Mouse (Mus musculus): ENCODE measurements at regions not wholly inside any gene's neighbourhood (a gene's known extent, or its start where the extent isn't known, plus 50 kb on each side); places are given as distances from the start of the nearest gene placed in this dataset.
A peak's percentile ranks its signal among the peaks of the same experiment; 100 is the strongest.
"Not testable (repeated sequence)": the region's sequence is repeated elsewhere in the genome, so short reads cannot be mapped to it uniquely, and the experiment has no call there.

DNA sequence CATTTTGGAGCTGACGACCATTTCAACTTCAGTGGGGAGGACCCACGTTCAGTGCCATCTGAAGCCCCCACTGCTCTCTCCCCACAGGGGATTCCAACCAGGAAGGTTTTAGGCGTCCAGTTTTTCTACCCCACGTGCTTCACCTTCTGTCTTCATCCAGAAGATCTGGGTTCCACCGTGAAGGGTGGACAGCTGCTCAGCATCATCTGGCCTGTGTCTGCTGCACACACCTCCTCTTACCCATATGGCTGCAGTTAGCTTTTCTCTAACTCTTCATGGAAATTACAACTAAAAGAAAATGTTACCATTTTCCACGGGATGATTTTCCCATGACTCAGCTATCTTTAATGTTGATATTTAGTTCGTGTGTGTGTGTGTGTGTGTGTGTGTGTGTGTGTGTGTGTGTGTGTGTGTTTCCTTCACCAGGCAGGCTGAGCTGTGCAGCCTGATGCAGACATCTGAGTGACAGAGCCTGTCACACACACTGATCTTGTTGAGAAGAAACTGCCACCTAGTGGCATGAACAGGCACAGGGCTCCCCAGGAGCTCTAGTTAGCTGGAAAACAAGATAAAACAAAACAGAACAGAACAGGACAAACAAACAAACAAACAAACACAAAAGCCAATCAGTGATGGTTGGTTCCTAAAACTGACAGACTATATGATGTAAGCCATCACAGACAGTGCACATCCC lies 107.5 kb upstream of the Rasgrp1 start:
- peak in 1 of 2 experiments; percentile 36 for DNase-seq (ENCODE audit: low spot score in 2 of 2)

DNA sequence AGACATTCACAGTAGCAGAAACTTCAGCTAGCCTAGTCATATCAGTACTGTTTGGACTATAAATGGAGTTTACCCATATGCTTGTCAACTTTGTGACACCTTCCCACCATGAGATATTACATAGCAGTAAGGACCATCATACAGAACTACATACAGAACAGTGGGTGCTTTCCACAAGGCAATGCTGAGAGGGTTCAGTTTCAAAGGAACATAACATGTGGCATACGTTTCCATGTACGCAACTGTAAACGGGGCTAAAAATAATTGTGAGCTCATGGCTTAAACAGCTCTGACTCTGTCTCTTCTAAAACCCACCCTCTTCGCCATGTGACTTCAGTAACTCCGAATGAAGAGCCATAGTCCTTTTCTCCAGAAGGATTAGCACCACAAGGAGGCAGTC lies 109.0 kb upstream of the Rasgrp1 start:
- no peak for DNase-seq (ENCODE audit: low spot score in 2 of 2)

DNA sequence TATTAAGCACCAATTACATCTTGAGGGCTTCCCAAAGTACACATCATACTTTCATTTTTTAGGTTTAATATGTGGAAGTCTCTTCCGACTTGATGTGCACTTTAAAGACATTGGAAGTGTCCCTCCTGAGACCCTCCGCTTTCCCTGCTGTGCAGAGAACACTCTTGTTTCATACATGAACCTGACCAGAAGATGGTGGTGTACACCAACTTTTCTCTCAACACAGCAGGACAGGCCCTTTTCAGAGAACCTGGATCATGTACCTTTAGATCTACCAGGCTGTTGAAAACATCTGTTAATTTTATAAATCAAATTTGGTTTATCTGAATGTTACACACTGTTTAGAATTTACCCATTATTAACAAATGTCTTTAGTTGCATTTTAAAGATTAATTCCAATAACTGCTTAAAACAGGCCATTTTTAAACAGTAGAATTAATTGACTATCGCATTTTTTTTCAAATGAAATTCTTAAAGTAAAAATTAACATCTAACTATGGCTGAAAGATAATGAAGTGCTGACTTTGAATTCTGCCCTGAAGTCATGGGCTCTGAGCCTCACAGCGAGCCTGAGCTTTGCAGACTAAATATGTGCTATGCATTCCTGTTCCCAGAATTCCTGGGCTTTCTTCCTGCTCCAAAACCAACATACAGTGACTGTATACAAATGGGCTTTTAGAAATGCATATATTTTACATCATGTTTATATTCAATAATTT lies 112.4 kb upstream of the Rasgrp1 start:
- no peak for DNase-seq (ENCODE audit: low spot score in 2 of 2)

GRCm38 (mm10) chr2:117455740-117456455 lies 113.1 kb upstream of the Rasgrp1 start:
- no peak for DNase-seq (ENCODE audit: low spot score in 2 of 2)

- DNase-seq (ENCODE audit: low spot score in 2 of 2), result no peak
Measured at GRCm38 (mm10) chr2:117456456-117457020, 113.7 kb upstream of the Rasgrp1 start.

- no peak for DNase-seq (ENCODE audit: low spot score in 2 of 2)
Measured at GRCm38 (mm10) chr2:117461541-117462290, 118.9 kb upstream of the Rasgrp1 start.

GRCm38 (mm10) chr2:117474885-117475542 lies 132.2 kb upstream of the Rasgrp1 start:
- DNase-seq (ENCODE audit: low spot score in 2 of 2), result no peak

- DNase-seq (ENCODE audit: low spot score in 2 of 2), result no peak
Measured at GRCm38 (mm10) chr2:117475561-117475960, 132.8 kb upstream of the Rasgrp1 start.

DNA sequence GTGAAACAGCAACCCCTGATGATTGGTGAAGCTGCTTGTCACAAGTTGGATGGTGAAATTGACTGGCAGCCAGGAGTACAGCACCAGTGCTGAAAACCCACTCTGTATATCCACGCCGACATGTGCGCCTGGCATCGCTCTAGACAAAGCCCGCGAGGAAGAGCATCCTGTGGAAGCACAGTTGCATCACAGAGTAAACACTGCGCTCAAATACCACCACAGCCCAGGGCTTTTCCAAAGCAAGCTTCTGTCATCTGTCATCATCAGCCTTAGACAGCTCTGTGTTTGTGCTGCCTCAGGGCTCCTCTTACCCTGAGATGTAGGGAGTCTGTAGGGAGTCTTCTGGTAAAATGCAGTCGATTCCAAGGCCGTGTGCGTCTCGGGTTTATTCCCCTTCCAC lies 134.7 kb upstream of the Rasgrp1 start:
- DNase-seq (ENCODE audit: low spot score in 2 of 2), result not testable (repeated sequence)

DNA sequence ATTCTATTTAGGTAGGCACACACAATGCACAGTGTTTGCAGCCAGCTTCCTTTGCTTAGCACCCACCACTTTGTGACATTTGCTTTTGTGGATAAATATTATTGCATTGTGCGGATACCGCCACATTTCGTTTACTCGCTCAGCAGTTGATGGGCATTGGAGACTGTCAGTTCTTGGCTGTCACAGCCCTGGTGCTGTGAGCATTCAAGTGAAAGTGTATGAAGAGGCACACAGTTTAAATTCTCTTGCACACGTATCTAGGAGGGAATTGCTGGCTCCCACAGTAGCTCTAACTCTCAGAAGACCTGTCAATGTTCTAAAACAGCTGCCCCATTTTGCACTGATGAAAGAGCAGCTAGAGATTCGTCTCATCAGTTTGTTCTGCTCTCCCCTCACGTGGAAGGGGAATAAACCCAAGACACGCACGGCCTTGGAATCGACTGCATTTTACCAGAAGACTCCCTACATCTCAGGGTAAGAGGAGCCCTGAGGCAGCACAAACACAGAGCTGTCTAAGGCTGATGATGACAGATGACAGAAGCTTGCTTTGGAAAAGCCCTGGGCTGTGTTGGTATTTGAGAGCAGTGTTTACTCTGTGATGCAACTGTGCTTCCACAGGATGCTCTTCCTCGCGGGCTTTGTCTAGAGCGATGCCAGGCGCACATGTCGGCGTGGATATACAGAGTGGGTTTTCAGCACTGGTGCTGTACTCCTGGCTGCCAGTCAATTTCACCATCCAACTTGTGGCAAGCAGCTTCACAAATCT lies 136.6 kb upstream of the Rasgrp1 start:
- DNase-seq (ENCODE audit: low spot score in 2 of 2), result not testable (repeated sequence)

GRCm38 (mm10) chr2:117486447-117486846 lies 143.6 kb upstream of the Rasgrp1 start:
- DNase-seq (ENCODE audit: low spot score in 2 of 2), result no peak

DNA sequence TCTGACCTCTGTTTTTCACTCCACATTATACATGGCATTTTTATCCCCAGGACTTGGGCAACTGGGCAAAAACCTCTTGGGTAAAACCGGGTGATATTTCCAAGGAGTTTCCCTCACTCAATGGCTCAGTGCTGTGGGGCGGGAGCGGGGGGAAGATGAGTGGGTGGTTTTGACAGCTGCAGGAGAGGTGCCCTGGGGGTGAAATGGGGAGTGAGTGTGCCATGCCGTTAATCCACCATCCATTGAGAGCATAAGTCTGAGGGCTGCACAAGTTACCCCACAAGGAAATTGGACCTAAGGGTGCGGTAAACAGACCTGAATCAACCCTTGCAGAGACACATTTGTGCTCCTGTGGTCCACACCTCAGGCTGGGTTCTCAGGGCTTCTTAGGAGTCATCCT lies 155.8 kb upstream of the Rasgrp1 start:
- no peak for DNase-seq (ENCODE audit: low spot score in 2 of 2)

- DNase-seq (ENCODE audit: low spot score in 2 of 2), result no peak
Measured at GRCm38 (mm10) chr2:117502611-117503010, 159.8 kb upstream of the Rasgrp1 start.

DNA sequence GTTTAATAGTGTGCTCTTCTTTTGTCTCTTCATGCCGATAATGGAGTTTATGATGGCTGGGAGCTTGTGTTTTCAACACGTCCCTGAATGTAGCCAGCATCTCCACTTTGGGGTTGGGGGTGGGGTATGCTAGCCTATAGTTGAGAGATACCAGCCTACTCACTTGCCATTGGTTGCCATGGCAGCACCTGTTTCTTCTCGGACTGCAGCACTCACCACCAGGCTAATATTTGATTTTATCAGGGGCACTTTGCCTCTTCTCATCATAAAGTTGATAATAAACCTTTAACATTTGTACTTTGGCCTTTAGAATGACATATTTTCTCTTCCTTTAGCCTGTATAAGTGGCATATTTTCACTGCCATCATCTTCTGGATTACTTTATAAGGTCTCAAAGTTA lies 168.9 kb upstream of the Rasgrp1 start:
- DNase-seq (ENCODE audit: low spot score in 2 of 2), result no peak

GRCm38 (mm10) chr2:117512551-117512950 lies 169.8 kb upstream of the Rasgrp1 start:
- no peak for DNase-seq (ENCODE audit: low spot score in 2 of 2)

DNA sequence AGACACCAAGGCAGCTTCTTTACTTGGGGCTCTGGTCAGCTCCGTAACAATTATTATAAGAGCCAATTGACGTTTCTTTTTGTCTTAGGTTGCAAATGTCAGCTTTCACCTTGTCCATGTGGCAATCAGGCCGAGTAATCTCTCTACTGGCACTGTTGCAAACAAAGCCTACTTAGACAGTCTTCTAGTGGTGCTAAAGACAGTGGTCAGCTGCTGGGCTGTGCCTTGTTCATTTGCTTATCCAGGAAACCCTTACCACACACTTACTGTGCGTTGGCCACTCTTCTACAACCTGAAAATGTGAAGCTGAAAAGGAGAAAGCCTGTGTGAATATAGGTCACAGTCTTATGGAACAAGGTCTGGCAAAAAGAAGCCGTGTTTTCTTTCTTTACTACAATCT lies 181.6 kb upstream of the Rasgrp1 start:
- DNase-seq (ENCODE audit: low spot score in 2 of 2), result no peak

GRCm38 (mm10) chr2:117538865-117539264 lies 196.1 kb upstream of the Rasgrp1 start:
- DNase-seq (ENCODE audit: low spot score in 2 of 2), result no peak

DNA sequence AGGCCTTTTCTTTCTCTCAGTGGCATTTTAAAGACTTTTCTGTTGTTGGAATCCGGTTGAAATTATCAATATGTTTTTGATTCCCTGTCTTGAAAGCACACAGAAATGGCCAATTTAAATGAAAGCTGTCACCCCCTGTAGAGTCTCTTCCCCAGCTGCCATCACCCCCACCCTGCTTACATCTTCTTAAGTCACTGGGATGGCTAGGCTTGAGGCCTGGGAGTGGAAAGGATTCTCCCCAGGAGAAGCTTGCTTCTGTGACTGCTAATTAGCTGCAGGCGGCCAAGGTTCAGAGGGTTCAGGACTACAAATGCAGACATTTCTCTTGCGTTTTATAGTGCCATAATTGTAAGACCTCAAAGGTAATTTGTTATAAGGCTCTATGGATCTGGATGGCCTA lies 196.5 kb upstream of the Rasgrp1 start:
- DNase-seq (ENCODE audit: low spot score in 2 of 2), result no peak

DNA sequence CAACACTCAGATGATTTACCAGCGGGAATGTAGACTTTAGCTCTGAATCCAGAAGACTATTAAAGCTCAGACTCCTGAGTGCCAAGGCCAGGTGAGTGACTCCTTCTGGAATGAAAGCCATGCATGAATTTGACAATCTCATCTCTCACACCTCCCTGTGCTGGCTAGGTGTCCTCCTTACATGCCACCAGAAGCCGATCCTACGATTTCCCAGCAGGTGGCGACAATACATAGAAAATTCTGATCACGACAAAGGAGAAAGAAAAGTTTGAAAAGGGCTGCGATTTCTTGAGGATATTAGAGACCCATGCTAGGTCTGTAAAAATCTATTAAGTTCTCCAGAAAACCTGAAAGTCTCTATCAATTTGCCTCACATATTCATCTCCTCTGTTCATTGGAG lies 198.7 kb upstream of the Rasgrp1 start:
- DNase-seq (ENCODE audit: low spot score in 2 of 2), result peak; percentile 37 to 73

- DNase-seq (ENCODE audit: low spot score in 2 of 2), result no peak
Measured at GRCm38 (mm10) chr2:117542298-117542697, 199.5 kb upstream of the Rasgrp1 start.

Data from frontal cortex, postnatal 14 days (tissue).